Mouse (Mus musculus): ENCODE results near the gene Slc39a2. TPM values are rescaled to one million over a fixed set of nuclear protein-coding genes. Genes with fewer than 3 reads are reported as not detected.
A peak's percentile ranks its signal among the peaks of the same experiment; 100 is the strongest.

Gene Slc39a2
- polyA plus RNA-seq, 1 experiment, result 0.61 TPM

DNA sequence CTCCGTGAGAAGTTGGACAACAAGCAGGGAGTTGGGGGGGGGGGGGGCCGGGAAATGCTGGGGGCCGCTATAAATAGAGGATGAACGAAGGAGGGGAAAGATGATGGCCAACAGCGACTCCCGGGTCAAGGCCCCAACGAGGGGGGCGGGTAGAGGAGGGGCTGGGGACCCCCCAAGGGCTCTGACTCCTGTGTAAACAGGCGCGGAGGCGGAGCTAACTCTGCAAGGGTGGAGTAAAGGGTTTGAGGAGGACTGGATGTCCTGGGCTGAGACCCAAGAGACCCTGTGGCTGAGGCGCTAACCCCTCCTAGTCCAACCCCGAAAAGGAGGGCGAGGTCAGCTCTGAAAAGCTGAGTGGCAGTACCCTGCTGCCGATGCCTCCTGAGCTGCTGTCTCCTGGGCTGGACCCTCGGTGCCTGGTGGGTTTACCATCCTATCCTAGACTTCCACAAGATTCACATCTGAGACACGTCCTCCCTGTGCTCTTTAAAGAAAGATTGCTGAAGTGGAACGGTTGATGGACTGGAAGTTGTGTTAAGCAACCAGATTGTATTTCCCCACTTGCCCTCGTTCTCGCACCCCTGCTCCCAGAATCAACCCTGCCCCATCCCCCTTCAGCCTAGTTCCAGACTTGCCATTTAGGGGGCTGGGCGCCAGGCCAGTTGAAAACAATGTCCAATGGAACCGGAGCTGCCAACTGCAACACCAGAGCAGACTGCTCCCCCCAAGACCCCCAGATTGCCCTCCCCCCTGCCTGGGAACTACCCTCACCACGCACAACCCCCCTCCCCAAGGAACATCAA lies 21.5 kb downstream of the Slc39a2 start, which contains the start of gene Ndrg2:
Ndrg2 (minus strand) TSS at position 199 of the 803 bp plus-strand sequence.
- Histone ChIP-seq H3K27me3 (ENCODE audit: control insufficient read depth, insufficient read depth, low read length) (no peaks in the 10 kb centered on the region), H3K27ac (ENCODE audit: insufficient read depth, low read depth, low read length) (peak within 1 kb of the TSS; percentile 72), H3K36me3 (ENCODE audit: control insufficient read depth, insufficient read depth, low read length) (no peaks in the 10 kb centered on the region), H3K4me1 (ENCODE audit: control insufficient read depth, insufficient read depth, insufficient read length, low read length) (peaks cover 11% of the 10 kb centered on the region), H3K4me3 (ENCODE audit: low read depth, low read length) (peak within 1 kb of the TSS; percentile 85)
- TF ChIP-seq CTCF (IDR thresholded peaks at IDR 0.05; ENCODE audit: extremely low read depth, insufficient read length, insufficient replicate concordance, low read depth, low read length) (no peak), POLR2A (IDR thresholded peaks at IDR 0.05; ENCODE audit: low read depth, low read length) (no peak)
- 15% methylated on average over 21 of the region's 23 CpGs for WGBS

DNA sequence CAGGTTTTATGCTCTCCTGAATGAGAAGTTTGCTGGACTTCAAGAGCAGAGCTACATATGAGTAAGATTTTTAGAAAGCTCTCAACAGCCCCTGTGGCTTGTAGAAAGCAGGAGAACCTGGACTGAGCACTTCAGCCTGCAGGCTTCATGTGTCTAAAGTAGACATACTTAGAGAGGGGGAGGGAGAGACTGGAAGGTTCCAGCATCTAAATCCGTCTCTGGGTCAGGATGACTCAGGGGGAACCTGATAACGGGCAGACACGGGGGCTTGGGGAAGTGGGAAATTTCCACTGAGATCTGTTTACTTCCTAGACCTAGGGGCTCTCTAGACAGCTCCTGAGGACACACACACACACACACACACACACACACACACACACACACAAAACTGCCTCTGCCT lies 22.3 kb downstream of the Slc39a2 start:
- no peak overlapping the region for H3K27ac ChIP-seq (ENCODE audit: insufficient read depth, low read depth, low read length)
- no peak for TF ChIP-seq POLR2A (IDR thresholded peaks at IDR 0.05; ENCODE audit: low read depth, low read length)
- TF ChIP-seq CTCF (IDR thresholded peaks at IDR 0.05; ENCODE audit: extremely low read depth, insufficient read length, insufficient replicate concordance, low read depth, low read length), result no peak
- no peak overlapping the region for H3K4me3 ChIP-seq (ENCODE audit: low read depth, low read length)
- H3K36me3 ChIP-seq (ENCODE audit: control insufficient read depth, insufficient read depth, low read length), result no peaks in the 10 kb centered on the region
- H3K4me1 ChIP-seq (ENCODE audit: control insufficient read depth, insufficient read depth, insufficient read length, low read length), result peaks cover 11% of the 10 kb centered on the region
- WGBS, result 13% methylated on average over 3 of the region's 3 CpGs
- no peaks in the 10 kb centered on the region for H3K27me3 ChIP-seq (ENCODE audit: control insufficient read depth, insufficient read depth, low read length)

- Histone ChIP-seq H3K27me3 (ENCODE audit: control insufficient read depth, insufficient read depth, low read length) (no peaks in the 10 kb centered on the region; the same call in 1 of the 2 replicates), H3K4me1 (ENCODE audit: control insufficient read depth, insufficient read depth, insufficient read length, low read length) (peaks cover 11% of the 10 kb centered on the region), H3K4me3 (ENCODE audit: low read depth, low read length) (no peak overlapping the region), H3K27ac (ENCODE audit: insufficient read depth, low read depth, low read length) (no peak overlapping the region), H3K36me3 (ENCODE audit: control insufficient read depth, insufficient read depth, low read length) (no peaks in the 10 kb centered on the region)
- TF ChIP-seq CTCF (IDR thresholded peaks at IDR 0.05; ENCODE audit: extremely low read depth, insufficient read length, insufficient replicate concordance, low read depth, low read length) (no peak), POLR2A (IDR thresholded peaks at IDR 0.05; ENCODE audit: low read depth, low read length) (no peak)
- 85% methylated on average over 4 of the region's 4 CpGs for WGBS
Measured at GRCm38 (mm10) chr14:51916539-51916938, 23.9 kb downstream of the Slc39a2 start.

DNA sequence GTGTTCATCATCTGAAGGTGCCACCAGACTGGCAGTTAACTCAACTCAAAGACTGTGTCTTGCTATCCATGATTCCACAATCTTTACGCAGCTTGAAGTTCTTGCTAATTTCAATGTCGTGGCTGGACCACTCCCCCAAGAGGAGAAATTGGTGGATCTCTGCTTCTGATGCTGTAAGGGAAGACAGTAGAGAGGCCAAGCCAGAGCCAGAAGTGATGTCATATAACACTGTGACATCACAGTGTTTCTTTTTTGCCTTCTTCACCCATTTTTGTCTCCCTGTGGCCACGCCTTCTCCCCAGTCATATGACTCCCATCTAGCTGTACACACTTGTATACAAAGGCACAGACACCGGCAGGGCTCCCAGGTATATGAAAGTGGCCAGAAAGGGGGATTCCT lies 25.4 kb downstream of the Slc39a2 start, which contains the start of gene Tppp2:
Tppp2 (plus strand) TSS at position 301 of the 400 bp plus-strand sequence.
- WGBS, result 90% methylated on average over 4 of the region's 4 CpGs
- Histone ChIP-seq H3K27me3 (ENCODE audit: control insufficient read depth, insufficient read depth, low read length) (no peaks in the 10 kb centered on the region; the same call in 1 of the 2 replicates), H3K4me3 (ENCODE audit: low read depth, low read length) (no peak within 1 kb of the TSS), H3K36me3 (ENCODE audit: control insufficient read depth, insufficient read depth, low read length) (no peaks in the 10 kb centered on the region), H3K27ac (ENCODE audit: insufficient read depth, low read depth, low read length) (no peak within 1 kb of the TSS), H3K4me1 (ENCODE audit: control insufficient read depth, insufficient read depth, insufficient read length, low read length) (0 out of 2 replicates have a peak, but pooled peaks cover 3% of the 10 kb centered on the region)
- TF ChIP-seq CTCF (IDR thresholded peaks at IDR 0.05; ENCODE audit: extremely low read depth, insufficient read length, insufficient replicate concordance, low read depth, low read length), result no peak
- TF ChIP-seq POLR2A (IDR thresholded peaks at IDR 0.05; ENCODE audit: low read depth, low read length), result no peak

- 91% methylated on average over 4 of the region's 4 CpGs for WGBS
- no peaks in the 10 kb centered on the region for H3K36me3 ChIP-seq (ENCODE audit: control insufficient read depth, insufficient read depth, low read length)
Measured at GRCm38 (mm10) chr14:51918966-51919365, 26.3 kb downstream of the Slc39a2 start.

DNA sequence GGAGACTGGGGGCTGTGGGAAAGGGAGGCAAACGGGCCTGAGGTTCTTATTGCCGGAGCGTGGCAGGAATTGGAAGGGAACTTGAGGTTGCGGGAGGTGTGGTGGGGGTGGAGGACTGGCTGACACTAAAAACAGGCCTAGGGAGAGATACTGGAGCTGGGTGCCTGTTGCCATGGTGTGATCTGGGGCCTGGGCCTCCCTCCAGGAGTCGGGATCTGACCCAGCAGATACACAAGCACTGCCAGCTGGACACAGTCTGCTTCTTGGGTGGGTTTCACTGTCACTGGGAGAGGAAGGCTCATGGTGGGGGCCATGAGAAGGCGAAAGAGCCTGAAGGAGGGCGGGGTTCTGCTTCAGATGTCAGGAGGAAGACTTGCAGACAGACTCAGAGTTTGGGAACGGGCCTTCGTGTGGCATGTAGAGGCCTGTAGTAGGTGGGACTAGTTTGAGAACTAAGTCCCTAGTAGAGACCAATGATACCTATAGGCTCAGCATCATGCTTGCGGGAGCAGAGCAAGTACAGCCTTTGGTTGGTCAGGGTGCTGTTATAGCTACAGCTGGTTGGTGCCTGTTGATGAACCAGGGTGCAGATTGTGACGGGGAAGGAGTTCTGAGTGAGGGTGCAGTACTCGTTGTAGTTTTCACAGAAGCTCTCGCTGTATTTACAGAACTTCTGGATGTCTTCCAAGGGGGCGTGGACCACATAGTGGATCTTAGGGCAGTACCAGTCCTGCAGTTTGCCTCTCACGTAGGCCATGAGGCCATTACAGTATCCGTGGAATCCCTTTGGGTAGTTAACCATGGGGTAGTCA lies 29.3 kb downstream of the Slc39a2 start:
- WGBS, result 54% methylated on average over 16 of the region's 16 CpGs
- Histone ChIP-seq H3K4me3 (ENCODE audit: low read depth, low read length) (no peak overlapping the region), H3K36me3 (ENCODE audit: control insufficient read depth, insufficient read depth, low read length) (no peaks in the 10 kb centered on the region), H3K27ac (ENCODE audit: insufficient read depth, low read depth, low read length) (no peak overlapping the region), H3K4me1 (ENCODE audit: control insufficient read depth, insufficient read depth, insufficient read length, low read length) (no peaks in the 10 kb centered on the region), H3K27me3 (ENCODE audit: control insufficient read depth, insufficient read depth, low read length) (no peaks in the 10 kb centered on the region; the same call in 1 of the 2 replicates)
- no peak for TF ChIP-seq POLR2A (IDR thresholded peaks at IDR 0.05; ENCODE audit: low read depth, low read length)

More at GRCm38 (mm10) chr14:51918966-51919365, 26.3 kb downstream of the Slc39a2 start:
- Histone ChIP-seq H3K27ac (ENCODE audit: insufficient read depth, low read depth, low read length) (no peak overlapping the region), H3K27me3 (ENCODE audit: control insufficient read depth, insufficient read depth, low read length) (no peaks in the 10 kb centered on the region; the same call in 1 of the 2 replicates), H3K4me3 (ENCODE audit: low read depth, low read length) (no peak overlapping the region), H3K4me1 (ENCODE audit: control insufficient read depth, insufficient read depth, insufficient read length, low read length) (no peaks in the 10 kb centered on the region)
- TF ChIP-seq CTCF (IDR thresholded peaks at IDR 0.05; ENCODE audit: extremely low read depth, insufficient read length, insufficient replicate concordance, low read depth, low read length) (no peak), POLR2A (IDR thresholded peaks at IDR 0.05; ENCODE audit: low read depth, low read length) (no peak)

DNA sequence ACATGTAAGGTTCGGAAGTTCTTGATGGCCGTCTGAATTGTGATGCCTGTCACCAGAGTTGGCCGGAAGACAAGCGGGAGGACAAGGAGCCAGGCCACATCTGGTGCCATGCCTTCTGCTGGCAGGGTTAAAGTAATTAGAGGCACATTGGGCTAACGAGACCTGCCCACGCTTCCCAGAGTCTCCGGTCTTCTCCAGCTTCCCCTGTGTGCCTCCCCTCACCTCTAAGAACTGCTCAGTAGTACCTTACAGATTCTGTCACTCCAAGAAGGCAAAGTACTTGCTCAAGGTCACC lies 29.8 kb downstream of the Slc39a2 start, which contains the start of gene Rnase13:
Rnase13 (minus strand) TSS at position 203 of the 295 bp plus-strand sequence.
- Histone ChIP-seq H3K4me3 (ENCODE audit: low read depth, low read length) (no peak within 1 kb of the TSS), H3K27ac (ENCODE audit: insufficient read depth, low read depth, low read length) (no peak within 1 kb of the TSS), H3K27me3 (ENCODE audit: control insufficient read depth, insufficient read depth, low read length) (no peaks in the 10 kb centered on the region; the same call in 1 of the 2 replicates), H3K4me1 (ENCODE audit: control insufficient read depth, insufficient read depth, insufficient read length, low read length) (no peaks in the 10 kb centered on the region), H3K36me3 (ENCODE audit: control insufficient read depth, insufficient read depth, low read length) (no peaks in the 10 kb centered on the region)
- TF ChIP-seq POLR2A (IDR thresholded peaks at IDR 0.05; ENCODE audit: low read depth, low read length), result no peak
- TF ChIP-seq CTCF (IDR thresholded peaks at IDR 0.05; ENCODE audit: extremely low read depth, insufficient read length, insufficient replicate concordance, low read depth, low read length), result no peak
- 83% methylated on average over 7 of the region's 7 CpGs for WGBS
